Mouse (Mus musculus): ENCODE data around the gene Wfs1.
"Not testable (repeated sequence)": the region's sequence is repeated elsewhere in the genome, so short reads cannot be mapped to it uniquely, and the experiment has no call there.

Wfs1 gene

DNA sequence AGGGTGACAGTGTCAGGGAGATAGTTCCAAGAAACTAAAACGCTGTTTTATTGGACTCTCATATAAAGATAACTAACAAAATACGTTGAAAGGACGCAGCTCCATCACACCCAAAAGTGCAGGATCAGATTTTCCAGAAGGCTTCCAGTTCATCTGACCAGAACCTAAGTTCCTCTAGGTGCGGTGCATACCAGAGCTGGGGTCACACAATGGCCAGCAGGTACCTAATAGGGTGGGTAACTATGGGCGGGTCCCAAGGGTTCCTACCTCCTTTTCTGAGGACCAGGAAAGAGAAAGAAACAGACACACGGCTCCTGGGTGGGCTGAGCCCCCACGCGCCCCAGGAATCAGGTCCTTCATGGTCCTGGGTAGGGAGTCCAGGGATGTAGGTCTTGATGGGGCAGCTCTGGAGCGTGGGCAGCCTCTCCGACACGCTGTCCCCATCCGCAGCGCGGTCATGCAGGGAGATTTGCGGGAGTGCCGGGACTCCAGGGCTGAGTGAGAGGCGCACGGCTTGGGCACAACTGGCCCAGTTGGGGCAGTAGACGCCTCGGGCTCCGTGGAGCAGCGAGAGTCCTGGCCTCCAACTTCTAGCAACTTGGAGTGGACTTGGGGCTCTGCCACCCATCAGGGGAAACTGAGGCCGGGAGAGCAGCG is 753 bp downstream of the Wfs1 start:
- DNase-seq (ENCODE audit: inconsistent age in 2 of 2, low spot score in 1 of 2), result no peak

DNA sequence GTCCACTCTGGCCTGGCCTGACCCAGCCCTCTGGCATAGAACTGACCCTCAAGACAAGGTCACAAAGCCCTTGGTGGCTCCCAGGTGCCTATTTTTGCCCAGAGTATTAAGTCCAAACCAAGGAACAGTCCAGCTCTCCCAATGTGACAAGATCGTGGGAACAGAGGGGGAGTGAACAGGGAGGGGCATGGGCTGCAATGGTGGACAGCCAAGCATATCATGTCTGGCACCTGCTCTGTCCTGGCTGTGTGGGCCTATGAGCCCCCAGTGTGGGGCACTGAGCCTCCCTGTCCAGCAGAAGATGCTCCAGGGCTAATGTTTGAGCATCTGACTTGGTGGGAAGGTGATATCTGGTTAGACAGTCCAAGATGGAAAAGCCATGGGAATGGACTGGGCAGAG is 2.4 kb downstream of the Wfs1 start:
- no peak for DNase-seq (ENCODE audit: inconsistent age in 2 of 2, low spot score in 1 of 2)

DNA sequence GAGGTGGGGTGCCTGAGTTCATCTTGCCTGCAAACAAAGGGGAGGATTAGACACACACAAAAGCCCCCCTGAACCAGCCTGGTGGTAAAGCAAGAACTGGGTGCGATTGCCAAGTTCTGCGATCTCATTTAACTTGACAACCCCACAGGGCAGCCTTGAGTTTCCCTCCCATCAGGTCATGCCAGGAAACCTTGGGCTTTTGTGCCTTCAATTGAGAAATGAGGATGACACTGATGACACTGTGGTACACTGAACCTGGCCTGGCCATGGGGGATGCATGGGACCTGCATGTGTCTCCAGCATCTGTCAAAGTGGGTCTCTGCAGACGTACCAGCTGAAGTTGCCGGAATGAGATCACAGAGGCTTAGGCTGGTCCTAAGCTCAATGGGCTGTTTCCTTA is 6.7 kb downstream of the Wfs1 start:
- peak in 1 of 2 experiments; percentile 73 for DNase-seq (ENCODE audit: inconsistent age in 2 of 2, low spot score in 1 of 2)

DNA sequence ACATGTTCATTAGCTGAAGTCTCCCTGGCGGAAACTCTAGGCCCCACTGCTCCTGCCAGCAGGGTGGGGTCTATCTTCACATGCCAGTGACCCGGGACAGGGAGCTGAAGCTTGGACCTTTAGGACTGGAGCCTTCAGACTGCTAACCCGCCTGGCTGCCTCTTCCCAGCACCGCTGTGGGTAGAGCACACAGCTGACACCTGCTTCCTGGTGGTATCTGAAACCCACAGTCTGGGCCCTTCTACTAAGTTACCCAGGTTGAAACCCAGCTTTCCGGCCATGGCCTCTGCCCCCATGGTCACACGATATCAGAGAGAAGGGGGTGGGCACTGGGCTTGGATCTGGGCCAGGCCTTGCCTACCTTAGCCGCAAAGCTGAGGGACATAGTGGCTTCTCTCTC is 9.4 kb downstream of the Wfs1 start:
- DNase-seq (ENCODE audit: inconsistent age in 2 of 2, low spot score in 1 of 2), result no peak

DNA sequence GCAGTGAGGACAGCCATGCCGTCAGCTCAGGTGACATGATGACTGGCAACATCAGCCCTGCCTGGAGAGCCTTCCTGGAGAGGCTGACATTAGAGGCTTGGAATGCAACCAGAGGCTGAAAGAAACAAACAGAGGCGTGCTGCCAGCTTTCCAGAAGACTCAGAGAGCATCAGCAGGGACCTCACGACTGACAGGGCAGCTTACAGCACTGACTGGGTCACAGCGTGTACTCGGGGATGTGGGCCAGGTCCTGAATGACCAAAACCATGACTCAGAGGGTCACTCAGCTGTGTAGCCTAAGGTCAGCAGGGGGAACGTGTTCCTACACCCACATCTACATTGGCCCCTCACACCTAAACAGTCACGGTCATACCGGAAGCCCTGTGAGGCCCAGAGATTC is 10.0 kb downstream of the Wfs1 start:
- DNase-seq (ENCODE audit: inconsistent age in 2 of 2, low spot score in 1 of 2), result peak; percentile 78 to 82

DNA sequence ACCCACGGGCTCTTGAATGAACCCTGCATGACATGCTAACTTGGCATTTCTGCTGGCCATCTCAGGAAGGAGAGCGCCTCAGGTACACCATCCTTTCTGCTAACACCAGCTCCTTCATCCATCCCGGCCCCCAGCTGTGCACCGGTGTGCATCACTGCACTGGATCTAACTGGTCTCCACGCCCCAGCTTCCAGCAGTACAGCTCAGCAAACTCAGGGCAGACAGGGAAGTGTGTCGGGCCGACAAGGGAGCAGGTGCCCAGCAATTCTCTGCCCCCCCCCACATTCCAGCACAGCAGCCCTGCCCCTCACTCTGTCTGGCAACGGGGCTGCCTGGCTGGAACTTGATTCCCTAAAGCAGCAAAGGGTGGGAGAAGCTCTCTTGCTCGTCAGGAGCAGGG is 11.2 kb downstream of the Wfs1 start:
- no peak for DNase-seq (ENCODE audit: inconsistent age in 2 of 2, low spot score in 1 of 2)

DNA sequence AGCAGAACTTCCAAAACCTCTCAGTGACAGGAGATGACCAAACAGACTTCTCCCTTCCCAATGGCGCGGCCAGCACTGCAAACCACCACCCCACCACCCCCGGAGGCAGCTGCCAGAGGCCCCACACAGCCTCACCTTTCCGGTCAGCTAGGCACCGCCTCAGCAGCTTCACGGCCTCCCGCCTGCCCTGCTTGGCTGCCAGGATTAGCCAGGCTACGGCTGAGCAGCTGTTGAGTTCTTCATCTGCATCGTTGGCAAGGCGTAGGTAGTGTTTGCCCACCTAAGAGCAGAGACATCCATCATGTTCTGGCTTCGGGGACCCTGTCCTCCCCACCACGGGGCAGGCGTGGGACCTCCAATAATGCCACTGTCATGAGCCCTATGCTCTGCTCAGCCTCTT is 13.7 kb downstream of the Wfs1 start:
- DNase-seq (ENCODE audit: inconsistent age in 2 of 2, low spot score in 1 of 2), result no peak

DNA sequence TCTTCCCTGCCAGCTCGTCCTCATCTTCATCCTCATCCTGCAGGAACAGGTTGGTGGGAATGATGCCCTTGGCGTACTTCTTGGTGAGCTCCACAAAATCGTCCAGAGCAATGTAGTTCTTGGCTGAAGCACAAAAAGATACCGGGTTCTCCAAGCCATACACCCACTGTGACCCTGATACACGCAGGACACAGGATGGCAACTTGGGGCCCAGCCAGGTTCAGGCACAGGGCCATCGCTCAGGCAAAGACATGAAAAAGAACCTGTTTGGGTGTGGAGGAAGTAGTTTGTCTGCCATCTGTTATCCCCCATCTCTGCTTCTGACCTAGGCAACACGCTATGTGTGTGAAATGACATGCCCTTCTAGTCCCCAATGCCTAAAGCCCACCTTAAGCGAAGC is 17.4 kb downstream of the Wfs1 start:
- DNase-seq (ENCODE audit: inconsistent age in 2 of 2, low spot score in 1 of 2), result no peak

DNA sequence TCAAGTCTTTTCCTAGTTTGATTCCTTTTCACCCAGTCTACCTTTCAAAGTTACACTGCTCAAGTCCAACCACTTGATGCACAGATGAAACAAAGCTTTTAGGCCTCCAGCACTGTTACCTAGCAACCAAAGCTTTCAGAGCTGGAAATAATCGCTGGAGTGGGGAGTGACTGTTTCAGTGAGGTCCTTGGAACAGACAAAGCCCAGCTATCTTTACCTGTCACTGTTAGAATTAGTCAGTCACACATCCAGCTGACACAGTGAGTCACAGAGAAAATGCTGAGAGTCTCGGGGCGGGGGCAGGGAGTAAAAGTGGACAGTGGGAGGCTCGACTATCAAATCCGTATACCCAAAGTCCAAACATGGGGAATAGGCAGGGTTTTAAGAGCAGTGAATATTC is 28.5 kb downstream of the Wfs1 start:
- peak in 1 of 2 experiments; percentile 74 for DNase-seq (ENCODE audit: inconsistent age in 2 of 2, low spot score in 1 of 2)

DNA sequence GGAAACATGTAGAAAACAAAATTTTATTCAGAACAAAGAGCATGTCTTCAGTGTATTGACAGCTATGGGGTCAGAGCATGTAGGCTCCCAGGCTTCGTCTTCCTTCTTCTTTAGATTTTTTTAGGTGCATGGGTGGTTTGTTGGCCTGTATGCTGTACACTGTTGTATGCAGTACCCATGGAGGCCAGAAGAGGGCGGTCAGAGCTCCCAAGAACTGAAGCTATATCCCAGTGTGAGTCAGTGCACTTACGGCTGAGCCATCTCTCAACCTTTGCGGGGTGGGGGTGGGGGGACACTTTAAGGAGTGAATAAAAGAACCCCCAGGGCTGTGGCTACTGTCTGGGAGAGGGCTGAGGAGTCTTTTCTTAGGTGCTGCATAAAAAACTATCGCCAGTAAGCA is 30.2 kb downstream of the Wfs1 start:
- peak; percentile 59 to 90 for DNase-seq (ENCODE audit: inconsistent age in 2 of 2, low spot score in 1 of 2)

DNA sequence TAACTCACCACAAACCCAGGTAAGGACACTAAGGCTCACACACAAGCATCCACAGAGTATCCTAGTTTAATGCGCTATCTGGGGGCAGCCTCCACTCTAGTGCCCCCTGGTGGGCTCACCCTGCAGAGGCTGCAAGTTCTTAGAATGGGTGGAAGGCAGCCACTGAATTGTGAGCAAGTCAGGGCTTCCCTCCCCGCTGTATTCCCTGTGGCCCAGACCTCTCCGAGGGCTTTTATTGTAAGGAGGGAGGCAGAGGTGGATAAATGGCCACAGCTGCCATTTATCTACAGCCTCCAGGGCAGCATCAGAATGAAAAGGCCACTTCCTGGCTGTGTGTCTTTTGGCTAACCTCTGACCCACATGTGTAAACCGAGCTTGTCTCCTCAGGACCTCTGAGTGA is 33.6 kb downstream of the Wfs1 start:
- peak; percentile 25 to 69 for DNase-seq (ENCODE audit: inconsistent age in 2 of 2, low spot score in 1 of 2)

DNA sequence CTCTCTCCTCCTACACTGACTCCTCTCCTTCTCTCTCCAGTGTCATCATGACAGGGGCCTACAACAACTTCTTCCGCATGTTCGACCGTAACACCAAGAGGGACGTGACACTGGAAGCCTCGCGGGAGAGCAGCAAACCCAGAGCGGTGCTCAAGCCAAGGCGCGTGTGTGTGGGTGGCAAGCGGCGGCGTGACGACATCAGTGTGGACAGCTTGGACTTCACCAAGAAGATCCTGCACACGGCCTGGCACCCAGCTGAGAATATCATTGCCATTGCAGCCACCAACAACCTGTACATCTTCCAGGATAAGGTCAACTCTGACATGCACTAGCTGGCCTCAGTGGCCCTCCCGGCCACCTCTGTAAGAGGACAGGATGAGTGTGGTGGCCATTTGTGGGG is 36.7 kb downstream of the Wfs1 start:
- no peak for DNase-seq (ENCODE audit: inconsistent age in 2 of 2, low spot score in 1 of 2)

DNA sequence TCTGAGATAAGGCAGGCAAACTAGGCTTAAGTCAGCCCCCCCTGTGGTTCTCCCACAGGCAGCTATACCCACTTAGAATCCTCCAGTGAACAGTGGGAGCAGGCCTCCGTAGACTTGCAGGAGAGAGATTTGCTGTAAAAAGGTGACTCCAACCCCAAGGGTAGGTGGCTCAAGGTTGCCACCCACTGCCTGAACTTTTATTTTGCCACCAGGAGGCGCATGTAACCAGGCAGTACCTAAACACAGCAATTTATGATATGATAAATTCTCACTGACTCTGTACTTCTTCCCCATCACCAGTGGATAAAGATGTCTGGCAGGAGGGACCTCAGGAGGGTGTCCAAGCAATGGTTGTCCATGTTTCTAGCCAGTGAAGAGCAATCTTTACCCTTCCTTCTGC is 38.1 kb downstream of the Wfs1 start:
- DNase-seq (ENCODE audit: inconsistent age in 2 of 2, low spot score in 1 of 2), result peak in 1 of 2 experiments; percentile 66

DNA sequence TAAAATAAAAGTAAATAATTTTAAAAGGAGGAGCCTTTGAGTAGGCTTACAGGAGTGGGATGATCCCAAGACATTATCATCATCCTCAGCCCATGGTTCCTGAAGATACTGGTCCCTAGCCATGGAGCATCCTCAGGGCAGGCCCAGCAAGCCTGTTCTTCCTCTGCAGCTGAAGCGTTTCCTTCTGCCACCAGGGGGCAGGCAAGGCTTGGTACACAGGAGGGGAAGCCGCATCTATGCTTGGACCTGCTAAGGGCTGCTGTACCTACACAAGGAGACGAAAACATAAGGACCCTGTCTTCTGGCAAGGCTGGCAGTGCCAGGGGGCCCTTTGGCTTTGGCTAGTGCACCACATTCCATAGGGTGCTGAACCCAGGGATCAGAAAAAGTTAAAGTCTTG is 40.2 kb downstream of the Wfs1 start:
- DNase-seq (ENCODE audit: inconsistent age in 2 of 2, low spot score in 1 of 2), result peak; percentile 59 to 89

DNA sequence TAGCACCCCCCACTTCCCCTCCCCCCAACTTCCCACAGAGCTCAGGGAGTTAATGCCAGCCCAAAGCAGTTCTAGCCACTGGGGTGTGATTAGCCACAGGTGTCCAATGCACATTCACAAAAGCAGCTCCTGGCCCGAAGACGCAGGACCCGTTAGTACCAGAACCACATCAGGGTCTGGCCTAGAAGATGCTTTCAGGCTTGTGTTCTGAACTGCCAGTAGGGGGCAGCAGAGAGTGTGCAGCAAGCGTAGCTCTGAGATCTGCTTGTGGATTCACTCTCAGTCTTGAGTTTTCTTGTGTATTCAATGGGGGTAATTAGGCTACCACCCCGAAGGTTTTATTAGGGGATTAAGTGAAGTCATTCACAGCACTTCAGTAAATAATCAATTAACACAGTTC is 42.6 kb downstream of the Wfs1 start:
- DNase-seq (ENCODE audit: inconsistent age in 2 of 2, low spot score in 1 of 2), result peak; percentile 37 to 72

DNA sequence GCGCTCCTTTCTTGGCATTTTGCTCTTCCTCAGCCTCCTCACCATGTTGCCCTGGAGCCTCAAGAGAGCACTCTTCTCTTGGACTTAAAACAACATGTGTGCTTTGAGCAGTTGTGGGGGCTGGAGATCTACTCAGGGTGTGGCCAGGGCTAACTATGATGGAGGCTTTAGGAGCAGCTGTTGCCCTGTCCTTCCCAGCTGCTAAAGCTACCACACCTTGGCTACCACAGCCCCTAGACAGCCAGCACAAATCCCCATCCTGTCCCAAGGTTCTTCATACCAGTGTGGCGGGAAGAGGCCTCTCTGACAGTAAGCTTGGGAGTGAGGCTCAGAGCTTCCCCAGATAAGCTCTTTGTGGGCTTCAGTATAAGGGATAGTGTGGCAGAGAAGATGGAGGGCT is 43.3 kb downstream of the Wfs1 start:
- no peak for DNase-seq (ENCODE audit: inconsistent age in 2 of 2, low spot score in 1 of 2)

DNA sequence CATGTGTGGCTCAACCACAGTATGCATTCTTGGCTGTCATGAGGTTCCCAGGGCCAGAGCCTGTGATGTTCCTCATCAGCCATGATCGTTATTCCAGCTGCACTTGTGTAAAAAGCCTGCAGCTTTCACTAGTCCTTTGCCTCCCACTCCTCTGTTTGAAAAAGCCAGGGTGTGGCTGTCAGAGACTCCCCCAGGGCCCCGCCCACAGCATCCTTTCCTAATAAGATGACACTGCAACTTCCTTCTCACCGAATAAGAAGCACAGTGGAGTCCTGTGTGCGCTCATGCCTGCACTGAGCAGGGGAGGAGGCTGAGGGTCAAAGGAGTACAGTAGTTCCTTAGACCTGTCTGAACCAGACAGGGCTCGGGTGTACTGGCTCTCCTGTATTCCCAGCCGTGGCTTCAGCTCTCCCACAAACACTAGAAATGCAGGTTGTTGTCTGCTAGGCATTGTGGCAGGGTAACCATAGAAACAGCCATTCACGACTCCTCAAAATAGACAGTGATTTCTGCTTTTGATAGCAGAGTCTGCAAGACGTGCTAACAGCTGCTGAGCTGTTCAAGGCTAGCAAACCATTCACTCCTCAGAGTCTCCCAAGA is 43.8 kb downstream of the Wfs1 start:
- no peak for DNase-seq (ENCODE audit: inconsistent age in 2 of 2, low spot score in 1 of 2)

DNA sequence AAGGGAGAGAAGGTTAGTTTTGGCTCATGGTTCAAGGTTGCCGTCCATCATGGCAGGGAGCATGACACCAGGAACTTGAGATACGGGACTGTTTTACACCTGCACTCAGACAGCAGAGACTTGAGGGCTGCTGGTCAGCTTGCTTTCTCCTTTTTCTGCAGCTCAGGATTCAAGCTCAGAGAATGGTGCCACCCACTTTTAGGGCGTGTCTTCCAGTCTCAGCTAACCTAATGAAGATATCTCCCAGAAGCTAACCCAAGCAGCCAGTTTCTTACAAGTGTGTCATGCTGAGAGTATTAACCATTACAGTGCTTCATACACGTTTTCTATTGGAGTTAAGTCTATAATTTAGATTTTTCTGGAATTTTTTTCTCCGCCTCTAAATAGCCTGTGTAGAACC is 44.5 kb downstream of the Wfs1 start:
- no peak for DNase-seq (ENCODE audit: inconsistent age in 2 of 2, low spot score in 1 of 2)

DNA sequence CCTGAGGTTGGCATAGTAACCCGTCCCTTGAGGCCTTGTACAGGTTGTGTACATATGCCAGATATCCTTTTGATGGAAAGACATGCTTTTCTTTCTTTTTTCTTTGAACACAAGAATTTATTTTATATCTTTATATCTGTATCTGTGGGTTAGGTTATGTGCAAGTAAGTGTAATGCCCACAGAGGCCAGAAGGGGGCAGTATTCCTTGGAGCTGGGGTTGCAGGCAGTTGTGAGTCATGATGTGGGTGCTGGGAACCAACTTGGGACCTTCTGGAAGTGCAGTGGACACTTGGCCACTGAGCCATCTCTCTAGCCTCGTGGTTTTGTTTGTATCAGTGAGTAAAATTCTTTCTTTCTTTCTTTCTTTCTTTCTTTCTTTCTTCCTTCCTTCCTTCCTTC is 46.6 kb downstream of the Wfs1 start:
- DNase-seq (ENCODE audit: inconsistent age in 2 of 2, low spot score in 1 of 2), result no peak

DNA sequence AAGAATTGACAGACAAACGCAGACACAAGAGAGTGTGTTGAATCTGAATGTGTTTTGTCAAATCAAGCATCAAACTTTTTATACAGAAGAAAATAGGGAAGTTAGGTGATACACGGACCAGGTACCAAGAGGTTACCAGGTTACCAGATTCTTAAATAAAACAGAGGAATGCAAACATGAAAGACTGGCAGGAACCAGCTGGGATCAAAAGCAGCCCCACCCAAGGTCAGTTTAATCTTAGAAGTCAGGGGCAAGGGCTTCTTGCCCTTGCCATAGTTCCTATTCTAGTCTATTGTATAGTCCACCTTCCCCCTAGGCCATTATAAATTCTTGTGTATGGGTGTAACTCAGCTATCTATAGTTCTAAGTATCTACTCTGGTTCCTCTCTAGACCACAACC is 50.0 kb downstream of the Wfs1 start:
- DNase-seq (ENCODE audit: inconsistent age in 2 of 2, low spot score in 1 of 2), result not testable (repeated sequence)

DNA sequence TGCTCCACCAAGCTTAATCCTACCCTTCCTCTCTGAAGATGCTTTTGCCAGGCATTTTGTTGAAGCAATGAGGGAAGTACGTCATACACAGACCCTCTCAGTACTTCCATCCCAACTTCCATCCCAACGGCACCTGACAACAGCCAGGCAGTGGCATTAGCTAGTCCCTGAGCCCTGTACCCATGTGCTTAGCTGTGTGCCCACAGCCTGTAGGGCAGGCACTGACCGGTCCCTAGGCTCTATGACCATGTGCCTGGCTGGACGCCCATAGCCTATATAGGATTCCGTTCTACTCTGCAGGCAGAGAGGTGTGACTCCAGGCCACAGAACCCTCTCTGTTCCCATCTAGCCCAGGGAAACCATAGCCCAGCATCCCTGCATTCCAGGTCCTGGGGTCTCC is 51.0 kb downstream of the Wfs1 start:
- no peak for DNase-seq (ENCODE audit: inconsistent age in 2 of 2, low spot score in 1 of 2)

DNA sequence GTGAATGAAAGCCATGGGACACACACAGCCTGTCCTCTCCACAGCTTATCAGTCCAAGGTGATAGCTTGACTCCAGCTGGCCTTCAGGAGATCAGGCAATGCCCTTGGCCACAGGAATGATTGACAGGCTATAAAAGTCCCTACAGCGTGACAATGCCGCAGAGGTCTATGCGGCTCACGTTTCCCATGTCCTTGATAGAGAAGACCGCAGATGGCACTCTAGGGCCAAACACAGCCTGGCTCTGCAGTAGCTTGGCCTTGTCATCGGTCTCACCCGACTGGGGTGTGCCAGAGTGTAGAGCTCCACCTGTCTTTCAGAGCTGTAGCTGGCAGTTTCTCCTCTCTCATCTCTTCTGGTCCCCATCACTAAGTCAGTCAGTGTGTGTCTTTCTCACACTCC is 52.5 kb downstream of the Wfs1 start:
- peak; percentile 32 to 65 for DNase-seq (ENCODE audit: inconsistent age in 2 of 2, low spot score in 1 of 2)
